Mouse (Mus musculus) ovary, postnatal 10 days (tissue): ENCODE results near the gene Rfx8.

Source experiments
- DNase-seq: peaks from one replicate; pipeline ENCODE4 v3.0.0; 2022; ENCODE audit warnings: low spot score

Gene Rfx8

GRCm38 (mm10) chr1:39645905-39646759, 74.7 kb downstream of the Rfx8 start:
- no peak for DNase-seq

DNA sequence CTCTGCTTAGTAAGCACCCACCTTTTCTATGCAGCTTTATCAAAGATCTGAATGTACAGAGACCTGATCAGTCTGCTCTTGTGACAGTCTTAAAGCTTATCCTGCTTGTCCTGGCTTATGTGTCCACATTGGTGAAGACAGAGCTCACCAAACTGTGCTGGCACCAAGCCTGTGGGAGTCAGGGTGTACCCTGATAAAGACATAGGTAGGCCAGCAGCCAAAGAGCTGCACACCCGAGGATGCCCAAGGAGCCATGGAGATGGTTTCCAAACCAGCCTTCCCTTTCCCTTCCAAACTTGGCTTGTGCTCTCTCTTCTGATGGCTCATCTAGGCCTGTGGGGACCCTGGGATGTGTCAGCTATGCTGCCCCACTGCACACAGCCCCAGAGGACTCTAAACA, 76.5 kb downstream of the Rfx8 start:
- DNase-seq: no peak

DNA sequence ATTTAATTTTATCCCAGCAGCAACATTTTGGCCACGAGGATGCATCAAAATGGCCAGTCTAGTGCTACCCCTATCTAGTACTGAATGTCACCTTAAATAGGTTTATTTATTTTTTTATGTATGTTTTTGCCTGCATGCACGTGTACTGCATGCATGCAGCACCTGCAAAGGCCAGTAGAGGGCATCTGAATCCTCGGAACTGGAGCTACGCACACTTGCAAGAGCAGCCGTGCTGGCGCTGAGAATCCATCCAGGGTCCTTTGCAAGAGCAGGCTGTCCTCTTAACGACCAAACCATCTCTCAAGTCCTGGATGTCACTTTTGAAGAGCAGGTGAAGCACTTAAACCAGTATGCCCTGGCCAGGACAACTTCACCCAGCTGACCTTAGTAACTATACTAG, 79.1 kb downstream of the Rfx8 start:
- no peak for DNase-seq

DNA sequence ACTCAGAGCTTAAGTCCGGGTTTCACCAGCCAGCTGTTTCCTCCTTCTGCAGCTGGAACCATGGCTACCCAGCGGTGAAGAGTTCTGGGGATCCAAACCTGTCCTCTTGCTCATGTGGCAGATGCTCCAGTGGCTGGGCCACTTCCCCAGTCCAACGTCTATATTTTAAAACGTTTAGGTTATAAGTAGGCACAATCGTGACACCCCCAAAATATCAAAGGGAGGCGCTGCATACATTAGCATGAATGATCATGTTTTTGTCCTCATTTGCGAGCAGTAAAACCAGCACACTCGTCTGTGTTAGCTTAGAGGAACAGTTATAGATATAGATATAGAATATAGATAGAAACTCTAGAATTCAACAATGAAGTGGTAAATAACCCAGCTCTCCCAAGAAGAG, 83.7 kb downstream of the Rfx8 start:
- no peak for DNase-seq

- DNase-seq: no peak
Observed at GRCm38 (mm10) chr1:39636660-39637059, 84.1 kb downstream of the Rfx8 start.

GRCm38 (mm10) chr1:39636196-39636595, 84.6 kb downstream of the Rfx8 start:
- no peak for DNase-seq

GRCm38 (mm10) chr1:39628606-39629005, 92.2 kb downstream of the Rfx8 start:
- no peak for DNase-seq

DNA sequence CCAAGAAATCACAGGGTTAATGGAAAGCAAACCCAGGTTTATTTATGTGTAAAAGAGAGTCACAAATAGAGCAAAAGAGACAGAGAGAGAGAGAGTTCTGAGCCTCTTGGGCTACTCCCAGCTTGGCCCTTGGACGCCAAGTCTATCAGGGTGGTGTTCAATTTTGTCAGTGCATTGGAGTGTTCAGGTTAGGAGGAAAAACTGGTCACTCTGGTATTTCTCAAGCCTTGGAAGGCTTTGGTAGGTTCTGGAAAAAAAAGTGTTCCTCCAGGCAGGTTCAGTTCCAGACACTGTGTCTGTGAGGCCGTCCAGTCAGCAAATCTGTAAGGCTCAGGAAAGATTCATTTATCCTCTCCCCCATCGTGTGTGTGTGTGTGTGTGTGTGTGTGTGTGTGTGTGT, 95.3 kb downstream of the Rfx8 start:
- no peak for DNase-seq

DNA sequence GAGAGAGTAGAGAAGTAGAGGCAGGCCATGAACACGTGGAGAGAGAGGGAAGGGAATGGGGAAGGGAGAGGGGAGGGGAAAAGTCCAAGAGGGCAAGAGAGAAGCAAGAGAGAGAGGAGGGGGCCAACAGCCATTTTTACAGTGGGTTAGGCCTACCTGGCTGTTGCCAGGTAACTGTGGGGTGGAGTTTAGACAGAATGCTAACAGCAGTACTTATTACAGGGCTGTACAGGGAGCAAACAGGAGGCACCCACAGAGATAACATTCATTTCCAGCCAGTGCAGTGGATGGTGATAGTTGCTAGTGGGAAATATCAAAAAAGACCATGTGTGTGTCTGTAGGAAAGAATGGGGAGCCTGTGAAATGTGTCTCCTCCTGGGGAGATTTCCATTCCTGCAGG, 97.1 kb downstream of the Rfx8 start:
- DNase-seq: no peak

GRCm38 (mm10) chr1:39623106-39623505, 97.7 kb downstream of the Rfx8 start:
- DNase-seq: no peak

GRCm38 (mm10) chr1:39618524-39618923, 102.3 kb downstream of the Rfx8 start:
- DNase-seq: no peak

DNA sequence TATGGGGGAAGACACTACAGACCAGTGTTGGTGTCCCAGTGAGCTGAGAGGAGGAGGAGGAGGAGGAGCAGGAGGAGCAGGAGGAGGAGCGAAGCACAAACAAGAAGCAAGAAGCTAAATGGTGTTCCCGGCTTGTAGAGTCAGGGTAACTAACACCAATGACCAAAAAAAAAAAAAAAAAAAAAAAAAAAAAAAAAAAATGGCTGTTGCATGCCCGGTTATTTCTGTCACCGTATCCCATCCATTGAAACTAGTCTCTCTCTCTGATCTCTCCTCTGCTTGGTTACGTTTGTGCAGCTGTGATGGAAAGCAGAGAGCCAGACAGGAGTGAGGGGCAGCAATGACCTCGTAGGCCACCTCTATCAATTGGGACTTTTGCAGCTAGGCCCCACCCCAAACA, 105.3 kb downstream of the Rfx8 start:
- DNase-seq: no peak
